Mouse (Mus musculus) forebrain, embryonic 11.5 days (tissue): ENCODE measurements around the gene Sema6d. TPM values are rescaled to one million over a fixed set of nuclear protein-coding genes. Genes with fewer than 3 reads are reported as not detected.
A peak's percentile ranks its signal among the peaks of the same experiment; 100 is the strongest.

Source experiments
- ATAC-seq: fragments of 200-750 bp; cut with Nextera tagmentation; replicated peaks from 2 replicates; pipeline ENCODE4 v1.8.0; 2017; ENCODE audit warnings: moderate TSS enrichment; ENCODE audit not compliant: low FRiP score
- DNase-seq: peaks from one replicate; pipeline ENCODE4 v3.0.0-alpha.2; 2017; ENCODE audit warnings: low spot score
- H3K27ac ChIP-seq: fragments of 300-500 bp; sonication (generic); 2 replicates; pipeline ENCODE4 v1.5.1; 2014; ENCODE audit warnings: low read depth, low read length
- H3K27me3 ChIP-seq: fragments of 300-500 bp; sonication (generic); 2 replicates; pipeline ENCODE4 v1.6.1; 2014; ENCODE audit warnings: mild to moderate bottlenecking, low read length, mixed read lengths; ENCODE audit not compliant: control insufficient read depth, insufficient read depth
- H3K36me3 ChIP-seq: fragments of 300-500 bp; sonication (generic); 2 replicates; pipeline ENCODE4 v1.6.1; 2014; ENCODE audit warnings: mild to moderate bottlenecking, low read length, moderate library complexity, mixed read lengths; ENCODE audit not compliant: control insufficient read depth, insufficient read depth
- H3K4me1 ChIP-seq: fragments of 300-500 bp; sonication (generic); replicated peaks from 2 replicates; pipeline ENCODE4 v1.6.1; 2014; ENCODE audit warnings: low read length, mixed read lengths; ENCODE audit not compliant: control insufficient read depth, insufficient read depth
- H3K4me2 ChIP-seq: fragments of 300-500 bp; sonication (generic); 2 replicates; pipeline ENCODE4 v1.6.1; 2014; ENCODE audit warnings: low read depth, mild to moderate bottlenecking, low read length, moderate library complexity, mixed read lengths; ENCODE audit not compliant: severe bottlenecking
- H3K4me3 ChIP-seq: fragments of 300-500 bp; sonication (generic); 2 replicates; pipeline ENCODE4 v1.5.1; 2014; ENCODE audit warnings: low read depth, low read length
- H3K9ac ChIP-seq: fragments of 300-500 bp; sonication (generic); 2 replicates; pipeline ENCODE4 v1.6.1; 2014; ENCODE audit warnings: low read length
- H3K9me3 ChIP-seq: fragments of 300-500 bp; sonication (generic); 2 replicates; pipeline ENCODE4 v1.6.1; 2016; ENCODE audit warnings: low read length, mixed read lengths; ENCODE audit not compliant: control insufficient read depth
- WGBS: fragments of 180-500 bp; shearing (Covaris S2); extraction: QIAGEN DNeasy Blood & Tissue Kit; methylation state at CpG from one replicate; pipeline ENCODE4 v1.1.7; 2014; 5-methylcytosine and 5-hydroxymethylcytosine counted together
- polyA plus RNA-seq: library from polyadenylated mRNA; unstranded; fragments of >200 nt; fragmentation: Nextera tagmentation; extraction: Ambion mirVana; gene quantifications from 2 replicates; pipeline ENCODE4 v1.2.1, GENCODE M21; 2014

Gene Sema6d
- polyA plus RNA-seq, 1 experiment from 2014 or later: 9.8 TPM

- no peaks in the 10 kb centered on the region for H3K27me3 ChIP-seq
- H3K4me3 ChIP-seq: no peak overlapping the region
- ATAC-seq: no peak; the same call in 1 of the 2 replicates
- no peak overlapping the region for H3K4me2 ChIP-seq
- DNase-seq: no peak
- H3K9ac ChIP-seq: no peak overlapping the region
- no peak overlapping the region for H3K27ac ChIP-seq
- 0 out of 2 replicates have a peak, but pooled peaks cover 2% of the 10 kb centered on the region for H3K4me1 ChIP-seq
- H3K9me3 ChIP-seq: no peaks in the 10 kb centered on the region
- no peaks in the 10 kb centered on the region for H3K36me3 ChIP-seq
Measured at GRCm38 (mm10) chr2:124101201-124101517, 11.4 kb downstream of the Sema6d start.

GRCm38 (mm10) chr2:124101580-124101979 lies 11.8 kb downstream of the Sema6d start:
- WGBS: 51% methylated on average over 5 of the region's 5 CpGs
- Histone ChIP-seq H3K4me2 (no peak overlapping the region), H3K9me3 (no peaks in the 10 kb centered on the region), H3K4me1 (0 out of 2 replicates have a peak, but pooled peaks cover 2% of the 10 kb centered on the region), H3K27ac (no peak overlapping the region), H3K36me3 (no peaks in the 10 kb centered on the region), H3K4me3 (no peak overlapping the region), H3K9ac (no peak overlapping the region), H3K27me3 (no peaks in the 10 kb centered on the region)
- ATAC-seq (peak; percentile 22; the same call in 1 of the 2 replicates), DNase-seq (no peak)

- DNase-seq (no peak), ATAC-seq (no peak)
- Histone ChIP-seq H3K27ac (no peak overlapping the region), H3K9ac (no peak overlapping the region), H3K27me3 (no peaks in the 10 kb centered on the region), H3K4me3 (no peak overlapping the region), H3K9me3 (no peaks in the 10 kb centered on the region), H3K4me1 (0 out of 2 replicates have a peak, but pooled peaks cover 2% of the 10 kb centered on the region), H3K4me2 (no peak overlapping the region), H3K36me3 (no peaks in the 10 kb centered on the region)
Measured at GRCm38 (mm10) chr2:124103277-124103676, 13.5 kb downstream of the Sema6d start.

- ATAC-seq: no peak
- no peak overlapping the region for H3K4me2 ChIP-seq
- no peak overlapping the region for H3K9ac ChIP-seq
- no peak overlapping the region for H3K4me3 ChIP-seq
- no peaks in the 10 kb centered on the region for H3K9me3 ChIP-seq
- no peak for DNase-seq
- no peak overlapping the region for H3K27ac ChIP-seq
- H3K27me3 ChIP-seq: no peaks in the 10 kb centered on the region
- H3K4me1 ChIP-seq: no peaks in the 10 kb centered on the region
- H3K36me3 ChIP-seq: no peaks in the 10 kb centered on the region
- WGBS: 75% methylated on average over 11 of the region's 11 CpGs
Measured at GRCm38 (mm10) chr2:124118469-124119243, 28.9 kb downstream of the Sema6d start.

GRCm38 (mm10) chr2:124120355-124120754 lies 30.6 kb downstream of the Sema6d start:
- ATAC-seq: no peak
- no peak overlapping the region for H3K27ac ChIP-seq
- no peaks in the 10 kb centered on the region for H3K36me3 ChIP-seq
- H3K27me3 ChIP-seq: no peaks in the 10 kb centered on the region
- no peaks in the 10 kb centered on the region for H3K4me1 ChIP-seq
- no peak overlapping the region for H3K4me2 ChIP-seq
- H3K9ac ChIP-seq: no peak overlapping the region
- no peaks in the 10 kb centered on the region for H3K9me3 ChIP-seq
- H3K4me3 ChIP-seq: no peak overlapping the region
- DNase-seq: no peak
- WGBS: 89% methylated on average over 1 of the region's 1 CpGs

- DNase-seq (no peak), ATAC-seq (no peak)
- Histone ChIP-seq H3K27ac (no peak overlapping the region), H3K36me3 (no peaks in the 10 kb centered on the region), H3K4me2 (no peak overlapping the region), H3K9ac (no peak overlapping the region), H3K27me3 (no peaks in the 10 kb centered on the region), H3K4me1 (no peaks in the 10 kb centered on the region), H3K9me3 (no peaks in the 10 kb centered on the region), H3K4me3 (no peak overlapping the region)
- WGBS: 90% methylated on average over 2 of the region's 2 CpGs
Measured at GRCm38 (mm10) chr2:124121539-124121938, 31.8 kb downstream of the Sema6d start.

GRCm38 (mm10) chr2:124125504-124125903 lies 35.7 kb downstream of the Sema6d start:
- H3K4me3 ChIP-seq: no peak overlapping the region
- no peaks in the 10 kb centered on the region for H3K27me3 ChIP-seq
- no peaks in the 10 kb centered on the region for H3K4me1 ChIP-seq
- H3K36me3 ChIP-seq: no peaks in the 10 kb centered on the region
- no peak for ATAC-seq
- WGBS: 90% methylated on average over 7 of the region's 7 CpGs
- H3K4me2 ChIP-seq: no peak overlapping the region
- no peak overlapping the region for H3K9ac ChIP-seq
- no peaks in the 10 kb centered on the region for H3K9me3 ChIP-seq
- no peak for DNase-seq
- no peak overlapping the region for H3K27ac ChIP-seq

- ATAC-seq (no peak), DNase-seq (no peak)
- 74% methylated on average over 3 of the region's 3 CpGs for WGBS
- Histone ChIP-seq H3K4me3 (no peak overlapping the region), H3K9ac (no peak overlapping the region), H3K4me2 (no peak overlapping the region), H3K4me1 (no peaks in the 10 kb centered on the region), H3K27ac (no peak overlapping the region), H3K27me3 (no peaks in the 10 kb centered on the region), H3K36me3 (no peaks in the 10 kb centered on the region), H3K9me3 (no peaks in the 10 kb centered on the region)
Measured at GRCm38 (mm10) chr2:124126853-124127252, 37.1 kb downstream of the Sema6d start.

- Histone ChIP-seq H3K9me3 (no peaks in the 10 kb centered on the region), H3K36me3 (no peaks in the 10 kb centered on the region), H3K4me2 (no peak overlapping the region), H3K4me1 (no peaks in the 10 kb centered on the region), H3K4me3 (no peak overlapping the region), H3K27me3 (no peaks in the 10 kb centered on the region), H3K9ac (no peak overlapping the region), H3K27ac (no peak overlapping the region)
- DNase-seq (no peak), ATAC-seq (no peak)
- 92% methylated on average over 2 of the region's 2 CpGs for WGBS
Measured at GRCm38 (mm10) chr2:124130876-124131275, 41.1 kb downstream of the Sema6d start.
